Mouse (Mus musculus): ENCODE data around the gene Cd22. TPM values are rescaled to one million over a fixed set of nuclear protein-coding genes. Genes with fewer than 3 reads are reported as not detected.

Cd22 gene
- 9.5 TPM for polyA plus RNA-seq (2014; fragmentation: Illumina TruSeq; extraction: RNeasy Lipid Tissue Mini Kit (QIAGEN cat#74804); ENCODE audit: low read depth, low replicate concordance)

DNA sequence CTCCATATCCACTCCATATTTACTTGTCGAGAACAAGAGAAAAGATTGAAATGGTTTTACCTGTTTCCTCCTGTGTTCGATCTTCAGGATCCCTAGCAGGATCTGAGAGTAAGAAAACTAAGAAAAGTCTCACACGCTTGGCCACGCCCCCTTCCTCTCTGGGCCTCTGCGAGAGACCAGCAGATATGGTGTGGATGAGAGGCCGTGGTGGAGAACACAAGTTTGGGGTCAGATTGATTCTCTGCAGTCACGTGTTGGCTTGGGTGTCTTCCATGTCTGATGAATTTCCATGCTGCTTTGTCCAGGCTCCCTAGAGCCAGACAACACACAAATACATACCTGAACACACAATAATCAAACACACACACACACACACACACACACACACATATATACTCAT lies at the start of gene Cd22:
Gene Cd22, minus strand, starts transcription at position 167 of the 400 bp plus-strand sequence.

DNA sequence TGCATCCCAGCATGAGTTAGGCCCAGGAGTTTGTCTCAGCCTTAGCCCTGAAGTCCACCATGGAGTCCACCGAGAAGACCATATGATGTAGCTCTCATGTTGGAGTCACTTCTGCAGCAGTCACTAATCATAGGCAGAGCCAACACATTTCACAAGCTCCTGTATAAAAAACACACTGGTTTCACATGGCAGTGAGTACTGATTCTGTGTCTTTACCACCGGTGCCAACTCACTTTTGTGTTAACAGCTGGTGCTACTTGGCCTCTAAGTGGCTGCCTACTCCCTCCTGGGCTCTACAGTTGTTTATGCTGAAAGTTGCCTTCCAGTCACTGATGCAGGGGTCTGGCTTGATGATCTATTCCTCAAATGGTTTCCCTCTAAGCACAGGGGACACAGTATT lies 44.4 kb upstream of the Cd22 start, which contains the start of gene Hamp2:
Gene Hamp2, minus strand, starts transcription at position 101 of the 400 bp plus-strand sequence.

DNA sequence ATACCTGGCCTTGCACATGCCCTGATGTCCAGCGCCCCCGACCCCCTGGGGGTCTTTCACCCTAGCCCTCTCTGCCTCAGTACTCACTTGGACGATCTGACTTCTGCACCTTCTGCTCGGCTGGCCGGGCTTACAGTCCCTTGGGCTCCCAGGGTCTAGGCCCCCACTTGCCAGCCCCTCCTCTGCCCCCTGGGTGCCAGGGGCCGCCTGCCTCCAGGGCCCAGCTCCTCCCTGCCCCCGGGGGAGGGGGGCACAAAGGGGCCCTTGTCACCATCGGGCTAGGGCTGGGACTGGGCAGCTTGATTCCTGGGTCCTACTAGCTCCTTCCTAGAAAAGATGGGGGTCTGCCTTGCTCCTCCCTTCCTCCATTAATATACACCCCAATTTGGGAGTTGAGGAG lies 34.6 kb upstream of the Cd22 start, which contains the start of gene Mag:
Gene Mag, minus strand, starts transcription at position 142 of the 400 bp plus-strand sequence.

DNA sequence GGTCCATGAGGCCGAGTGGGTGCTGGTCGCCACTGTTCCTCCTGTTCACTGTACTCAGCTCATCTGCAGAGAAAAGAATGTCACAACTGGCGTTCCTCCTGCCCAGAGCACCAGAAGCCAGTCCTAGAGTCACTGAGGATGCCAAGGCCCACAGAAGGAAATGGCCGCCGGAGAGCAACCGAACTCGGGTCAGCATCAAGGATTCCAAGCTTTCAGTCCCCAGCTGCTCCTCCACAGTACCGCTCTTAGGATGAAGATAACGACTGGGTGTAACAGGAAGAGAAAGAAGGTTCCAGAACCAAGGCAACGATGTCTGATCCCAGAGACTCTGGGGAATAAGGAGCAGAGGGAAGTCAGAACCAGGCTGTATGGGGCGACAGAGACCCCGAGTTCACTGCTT lies 18.7 kb downstream of the Cd22 start, which contains the start of gene Ffar1:
Gene Ffar1, minus strand, starts transcription at position 101 of the 400 bp plus-strand sequence.

DNA sequence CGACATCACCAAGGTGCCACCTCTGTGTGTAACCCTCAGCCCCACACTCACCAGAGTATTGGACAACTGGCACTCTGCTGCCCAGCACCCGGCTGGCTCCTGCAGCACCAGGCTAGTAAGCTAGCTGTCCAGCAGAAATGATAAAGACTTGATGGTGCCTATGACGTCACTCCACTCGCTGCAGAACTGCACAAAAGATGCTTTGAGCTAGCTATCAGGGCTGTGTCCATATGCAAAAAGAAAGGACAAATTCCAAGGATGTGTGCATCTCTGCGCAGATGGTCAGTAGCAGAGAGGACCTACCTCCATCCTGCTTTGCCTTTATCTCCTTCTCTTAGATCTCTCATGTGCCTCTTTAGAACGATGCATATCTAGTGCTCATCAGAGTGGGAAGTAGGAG lies 24.1 kb downstream of the Cd22 start, which contains the start of gene Ffar3:
Gene Ffar3, minus strand, starts transcription at position 101 of the 400 bp plus-strand sequence.

DNA sequence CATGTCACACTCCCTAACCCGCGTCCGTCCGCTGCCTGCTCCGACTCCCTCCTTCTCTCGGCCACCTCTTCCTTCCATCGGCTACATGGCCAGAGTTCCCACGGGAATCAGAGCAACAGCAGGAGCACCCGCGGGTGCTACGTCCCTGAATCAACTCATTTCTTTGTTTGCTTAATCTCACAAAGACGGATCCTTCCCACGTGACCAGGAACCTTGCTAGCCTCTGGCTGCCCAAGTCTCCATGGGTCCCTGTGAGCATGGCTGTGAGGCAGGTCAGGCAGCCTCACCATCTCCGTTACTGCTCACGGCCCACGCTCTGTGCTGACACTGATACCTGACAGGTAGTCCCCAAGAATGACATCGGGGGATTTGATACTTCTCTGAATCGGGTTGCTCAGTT lies 56.5 kb downstream of the Cd22 start, which contains the start of gene Ffar2:
Gene Ffar2, minus strand, starts transcription at position 101 of the 400 bp plus-strand sequence.

Other genes with a start within 250 kb of the Cd22 start
- not detected for gene Etv2, start 244.5 kb downstream of the Cd22 start, polyA plus RNA-seq (2014; fragmentation: Illumina TruSeq; extraction: RNeasy Lipid Tissue Mini Kit (QIAGEN cat#74804); ENCODE audit: low read depth, low replicate concordance)
- gene Rbm42, start 230.0 kb downstream of the Cd22 start, polyA plus RNA-seq (2014; fragmentation: Illumina TruSeq; extraction: RNeasy Lipid Tissue Mini Kit (QIAGEN cat#74804); ENCODE audit: low read depth, low replicate concordance), result not detected
- gene Haus5, start 215.3 kb downstream of the Cd22 start, polyA plus RNA-seq (2014; fragmentation: Illumina TruSeq; extraction: RNeasy Lipid Tissue Mini Kit (QIAGEN cat#74804); ENCODE audit: low read depth, low replicate concordance), result 3.0 TPM
- not detected for gene Pmis2, start 208.7 kb downstream of the Cd22 start, polyA plus RNA-seq (2014; fragmentation: Illumina TruSeq; extraction: RNeasy Lipid Tissue Mini Kit (QIAGEN cat#74804); ENCODE audit: low read depth, low replicate concordance)
- not detected for gene 2200002J24Rik, start 181.4 kb downstream of the Cd22 start, polyA plus RNA-seq (2014; fragmentation: Illumina TruSeq; extraction: RNeasy Lipid Tissue Mini Kit (QIAGEN cat#74804); ENCODE audit: low read depth, low replicate concordance)
- not detected for gene Atp4a, start 168.1 kb downstream of the Cd22 start, polyA plus RNA-seq (2014; fragmentation: Illumina TruSeq; extraction: RNeasy Lipid Tissue Mini Kit (QIAGEN cat#74804); ENCODE audit: low read depth, low replicate concordance)
- gene Tmem147, start 150.8 kb downstream of the Cd22 start, polyA plus RNA-seq (2014; fragmentation: Illumina TruSeq; extraction: RNeasy Lipid Tissue Mini Kit (QIAGEN cat#74804); ENCODE audit: low read depth, low replicate concordance), result 7.3 TPM
- not detected for gene Gapdhs, start 136.7 kb downstream of the Cd22 start, polyA plus RNA-seq (2014; fragmentation: Illumina TruSeq; extraction: RNeasy Lipid Tissue Mini Kit (QIAGEN cat#74804); ENCODE audit: low read depth, low replicate concordance)
- 0.69 TPM for gene Sbsn, start 128.9 kb downstream of the Cd22 start, polyA plus RNA-seq (2014; fragmentation: Illumina TruSeq; extraction: RNeasy Lipid Tissue Mini Kit (QIAGEN cat#74804); ENCODE audit: low read depth, low replicate concordance)
- 2.5 TPM for gene Dmkn, start 116.6 kb downstream of the Cd22 start, polyA plus RNA-seq (2014; fragmentation: Illumina TruSeq; extraction: RNeasy Lipid Tissue Mini Kit (QIAGEN cat#74804); ENCODE audit: low read depth, low replicate concordance)
- not detected for gene Krtdap, start 92.4 kb downstream of the Cd22 start, polyA plus RNA-seq (2014; fragmentation: Illumina TruSeq; extraction: RNeasy Lipid Tissue Mini Kit (QIAGEN cat#74804); ENCODE audit: low read depth, low replicate concordance)
- 11.9 TPM for gene Ffar2, start 56.6 kb downstream of the Cd22 start, polyA plus RNA-seq (2014; fragmentation: Illumina TruSeq; extraction: RNeasy Lipid Tissue Mini Kit (QIAGEN cat#74804); ENCODE audit: low read depth, low replicate concordance)
- not detected for gene Ffar3, start 24.2 kb downstream of the Cd22 start, polyA plus RNA-seq (2014; fragmentation: Illumina TruSeq; extraction: RNeasy Lipid Tissue Mini Kit (QIAGEN cat#74804); ENCODE audit: low read depth, low replicate concordance)
- gene Ffar1, start 18.8 kb downstream of the Cd22 start, polyA plus RNA-seq (2014; fragmentation: Illumina TruSeq; extraction: RNeasy Lipid Tissue Mini Kit (QIAGEN cat#74804); ENCODE audit: low read depth, low replicate concordance), result 0.91 TPM
- not detected for gene Mag, start 34.5 kb upstream of the Cd22 start, polyA plus RNA-seq (2014; fragmentation: Illumina TruSeq; extraction: RNeasy Lipid Tissue Mini Kit (QIAGEN cat#74804); ENCODE audit: low read depth, low replicate concordance)
- gene Hamp2, start 44.3 kb upstream of the Cd22 start, polyA plus RNA-seq (2014; fragmentation: Illumina TruSeq; extraction: RNeasy Lipid Tissue Mini Kit (QIAGEN cat#74804); ENCODE audit: low read depth, low replicate concordance), result not detected
- gene Hamp, start 63.7 kb upstream of the Cd22 start, polyA plus RNA-seq (2014; fragmentation: Illumina TruSeq; extraction: RNeasy Lipid Tissue Mini Kit (QIAGEN cat#74804); ENCODE audit: low read depth, low replicate concordance), result not detected
- 38.3 TPM for gene Usf2, start 76.5 kb upstream of the Cd22 start, polyA plus RNA-seq (2014; fragmentation: Illumina TruSeq; extraction: RNeasy Lipid Tissue Mini Kit (QIAGEN cat#74804); ENCODE audit: low read depth, low replicate concordance)
- 6.1 TPM for gene Lsr, start 93.1 kb upstream of the Cd22 start, polyA plus RNA-seq (2014; fragmentation: Illumina TruSeq; extraction: RNeasy Lipid Tissue Mini Kit (QIAGEN cat#74804); ENCODE audit: low read depth, low replicate concordance)
- gene Fam187b, start 93.4 kb upstream of the Cd22 start, polyA plus RNA-seq (2014; fragmentation: Illumina TruSeq; extraction: RNeasy Lipid Tissue Mini Kit (QIAGEN cat#74804); ENCODE audit: low read depth, low replicate concordance), result 5.0 TPM
- gene Fxyd5, start 162.1 kb upstream of the Cd22 start, polyA plus RNA-seq (2014; fragmentation: Illumina TruSeq; extraction: RNeasy Lipid Tissue Mini Kit (QIAGEN cat#74804); ENCODE audit: low read depth, low replicate concordance), result 8.9 TPM
- gene Fxyd7, start 171.1 kb upstream of the Cd22 start, polyA plus RNA-seq (2014; fragmentation: Illumina TruSeq; extraction: RNeasy Lipid Tissue Mini Kit (QIAGEN cat#74804); ENCODE audit: low read depth, low replicate concordance), result not detected
- 4.1 TPM for gene Fxyd1, start 176.9 kb upstream of the Cd22 start, polyA plus RNA-seq (2014; fragmentation: Illumina TruSeq; extraction: RNeasy Lipid Tissue Mini Kit (QIAGEN cat#74804); ENCODE audit: low read depth, low replicate concordance)
- gene Lgi4, start 179.0 kb upstream of the Cd22 start, polyA plus RNA-seq (2014; fragmentation: Illumina TruSeq; extraction: RNeasy Lipid Tissue Mini Kit (QIAGEN cat#74804); ENCODE audit: low read depth, low replicate concordance), result 1.1 TPM
- gene Fxyd3, start 196.4 kb upstream of the Cd22 start, polyA plus RNA-seq (2014; fragmentation: Illumina TruSeq; extraction: RNeasy Lipid Tissue Mini Kit (QIAGEN cat#74804); ENCODE audit: low read depth, low replicate concordance), result 55.5 TPM
- gene Hpn, start 234.9 kb upstream of the Cd22 start, polyA plus RNA-seq (2014; fragmentation: Illumina TruSeq; extraction: RNeasy Lipid Tissue Mini Kit (QIAGEN cat#74804); ENCODE audit: low read depth, low replicate concordance), result 0.76 TPM
- gene Scn1b, start 246.7 kb upstream of the Cd22 start, polyA plus RNA-seq (2014; fragmentation: Illumina TruSeq; extraction: RNeasy Lipid Tissue Mini Kit (QIAGEN cat#74804); ENCODE audit: low read depth, low replicate concordance), result not detected

All from sigmoid colon, adult 10 weeks (tissue).